Comparison of ENCODE assay signal across 8 mouse cellular contexts in the genomic region with DNA sequence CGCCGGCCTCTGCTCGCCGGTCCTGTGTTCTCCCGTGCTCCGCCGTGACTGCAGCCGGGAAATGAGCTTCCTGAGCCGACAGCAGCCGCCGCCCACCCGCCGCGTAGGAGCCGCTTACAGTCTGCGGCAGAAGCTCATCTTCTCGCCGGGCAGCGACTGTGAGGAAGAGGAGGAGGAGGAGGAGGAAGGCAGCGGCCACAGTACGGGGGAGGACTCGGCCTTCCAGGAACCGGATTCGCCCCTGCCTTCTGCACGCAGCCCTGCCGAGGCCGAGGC. TPM values are rescaled to one million over a fixed set of nuclear protein-coding genes. Genes with fewer than 3 reads are reported as not detected.
DNase-seq lines count a peak whose midpoint lies in the region; ATAC-seq and TF ChIP-seq lines count a peak whose summit lies in the region.

No protein-coding gene starts in this region.

- peaks cover 9% of the 10 kb centered on the region; the same call in 1 of the 2 replicates for H3K4me1 ChIP-seq in kidney, adult 2 months (ENCODE audit: control insufficient read depth, insufficient read depth, low read length)
- H3K4me1 ChIP-seq in ES-Bruce4 (ENCODE audit: control insufficient read depth, insufficient read depth, low read length): no peaks in the 10 kb centered on the region
- H3K4me1 ChIP-seq in erythroblast, embryonic 14.5 days (ENCODE audit: control insufficient read depth): peaks cover 35% of the 10 kb centered on the region
- H3K4me1 ChIP-seq in limb, embryonic 15.5 days: peaks cover 5% of the 10 kb centered on the region
- no peaks in the 10 kb centered on the region; the same call in 1 of the 2 replicates for H3K4me1 ChIP-seq in stomach, postnatal 0 days (replicated peaks; ENCODE audit: control insufficient read depth, insufficient read depth)

- no peaks in the 10 kb centered on the region for H3K27me3 ChIP-seq in kidney, adult 2 months (replicated peaks; ENCODE audit: control insufficient read depth, insufficient read depth, low read length)
- no peaks in the 10 kb centered on the region for H3K27me3 ChIP-seq in ES-Bruce4 (ENCODE audit: control insufficient read depth, insufficient read depth, low read length, poor library complexity, severe bottlenecking)
- H3K27me3 ChIP-seq in erythroblast, embryonic 14.5 days (ENCODE audit: control insufficient read depth): no peaks in the 10 kb centered on the region
- no peaks in the 10 kb centered on the region for H3K27me3 ChIP-seq in limb, embryonic 15.5 days
- H3K27me3 ChIP-seq in stomach, postnatal 0 days (ENCODE audit: control insufficient read depth, insufficient read depth, low read length): no peaks in the 10 kb centered on the region

- peak; percentile 0; the same call in 1 of the 2 replicates for ATAC-seq in limb, embryonic 15.5 days (ENCODE audit: insufficient number of reproducible peaks, low FRiP score, low TSS enrichment, low read depth)
- no peak for ATAC-seq in stomach, postnatal 0 days (ENCODE audit: low FRiP score, low TSS enrichment)

- TF ChIP-seq POLR2A in kidney, adult 2 months (IDR thresholded peaks at IDR 0.05; ENCODE audit: low read depth, low read length): no peak
- no peak for TF ChIP-seq POLR2A in ES-Bruce4 (IDR thresholded peaks at IDR 0.05; ENCODE audit: insufficient read depth, low read length)

- peaks cover 2% of the 10 kb centered on the region; the same call in 1 of the 2 replicates for H3K9me3 ChIP-seq in ES-Bruce4 (replicated peaks; ENCODE audit: control insufficient read depth, insufficient read depth, low read length, poor library complexity, severe bottlenecking)
- no peaks in the 10 kb centered on the region for H3K9me3 ChIP-seq in erythroblast, embryonic 14.5 days (ENCODE audit: control insufficient read depth, low read length)
- no peaks in the 10 kb centered on the region for H3K9me3 ChIP-seq in limb, embryonic 15.5 days
- H3K9me3 ChIP-seq in stomach, postnatal 0 days (ENCODE audit: control insufficient read depth, low read length): no peaks in the 10 kb centered on the region

- peak overlapping the region; percentile 88 for H3K9ac ChIP-seq in ES-Bruce4 (ENCODE audit: low read depth, poor library complexity, severe bottlenecking)
- H3K9ac ChIP-seq in limb, embryonic 15.5 days: peak overlapping the region; percentile 80
- peak overlapping the region; percentile 90 for H3K9ac ChIP-seq in stomach, postnatal 0 days (ENCODE audit: low read length)

- no peaks in the 10 kb centered on the region for H3K36me3 ChIP-seq in kidney, adult 2 months (ENCODE audit: control insufficient read depth, insufficient read depth, low read length)
- H3K36me3 ChIP-seq in ES-Bruce4 (ENCODE audit: control insufficient read depth, insufficient read depth, low read length, poor library complexity, severe bottlenecking): peaks cover 28% of the 10 kb centered on the region
- H3K36me3 ChIP-seq in erythroblast, embryonic 14.5 days (ENCODE audit: control insufficient read depth): peaks cover 30% of the 10 kb centered on the region
- H3K36me3 ChIP-seq in limb, embryonic 15.5 days: peaks cover 3% of the 10 kb centered on the region; the same call in 1 of the 2 replicates
- H3K36me3 ChIP-seq in stomach, postnatal 0 days (ENCODE audit: control insufficient read depth, insufficient read depth, low read length): no peaks in the 10 kb centered on the region

- H3K27ac ChIP-seq in kidney, adult 2 months (ENCODE audit: insufficient read depth, low read depth, low read length): peak overlapping the region; percentile 89
- peak overlapping the region; percentile 10 for H3K27ac ChIP-seq in ES-Bruce4 (ENCODE audit: insufficient read depth, low read length)
- peak overlapping the region; percentile 94 for H3K27ac ChIP-seq in limb, embryonic 15.5 days
- peak overlapping the region; percentile 95 for H3K27ac ChIP-seq in stomach, postnatal 0 days (replicated peaks)

- TF ChIP-seq CTCF in kidney, adult 2 months (conservative IDR thresholded peaks at IDR 0.05; ENCODE audit: insufficient read depth, insufficient read length, low read depth, low read length): no peak
- TF ChIP-seq CTCF in ES-Bruce4 (IDR thresholded peaks at IDR 0.05; ENCODE audit: low read depth, low read length): no peak
- TF ChIP-seq CTCF in stomach, postnatal 0 days (IDR thresholded peaks at IDR 0.05; ENCODE audit: low read depth): no peak

- peak overlapping the region; percentile 72 for H3K4me2 ChIP-seq in limb, embryonic 15.5 days
- peak overlapping the region; percentile 87 for H3K4me2 ChIP-seq in stomach, postnatal 0 days (replicated peaks; ENCODE audit: low read depth)

- peak overlapping the region; percentile 68 for H3K4me3 ChIP-seq in kidney, adult 2 months (ENCODE audit: insufficient read depth, low read depth, low read length)
- peak overlapping the region; percentile 71 for H3K4me3 ChIP-seq in ES-Bruce4 (ENCODE audit: low read depth, low read length)
- peak overlapping the region; percentile 99 for H3K4me3 ChIP-seq in erythroblast, embryonic 14.5 days (replicated peaks)
- peak overlapping the region; percentile 95 for H3K4me3 ChIP-seq in limb, embryonic 15.5 days
- H3K4me3 ChIP-seq in stomach, postnatal 0 days (ENCODE audit: low read depth, low read length): peak overlapping the region; percentile 90

- TF ChIP-seq EP300 in ES-Bruce4 (IDR thresholded peaks at IDR 0.05; ENCODE audit: insufficient read depth, low read depth, low read length): no peak
- no peak for TF ChIP-seq EP300 in stomach, postnatal 0 days (optimal IDR thresholded peaks at IDR 0.05)

- DNase-seq in kidney, adult 2 months: no peak
- DNase-seq in kidney, adult 11 months: no peak
- DNase-seq in stomach, postnatal 0 days (ENCODE audit: low spot score): no peak
- DNase-seq in cerebellum, postnatal 25 days: no peak
- DNase-seq in thymus, adult 18-20 months: no peak

- WGBS in kidney, adult 2 months: 1% methylated on average over 27 of the region's 27 CpGs
- WGBS in limb, embryonic 15.5 days: under 1% methylated on average over 27 of the region's 27 CpGs
- WGBS in stomach, postnatal 0 days: 0% methylated on average over 27 of the region's 27 CpGs

RNA-seq across cellular contexts. Expression of a gene that starts 0.4 kb away (rescaled TPM):
- polyA plus RNA-seq in kidney, adult 2 months (2012; rRNA removed): 4.0 and 4.4 TPM in 2 replicates
- polyA plus RNA-seq in ES-Bruce4 (2011; ENCODE audit: insufficient read depth, insufficient read length, low read depth, missing spikeins): 58.7 and 60.1 TPM in 2 replicates
- 0.69 and 1.1 TPM in 2 replicates for polyA plus RNA-seq in erythroblast, embryonic 14.5 days (2012)
- polyA plus RNA-seq in limb, embryonic 15.5 days (2015; fragmentation: Nextera tagmentation; extraction: Ambion mirVana): 18.7 and 20.5 TPM in 2 replicates
- polyA plus RNA-seq in stomach, postnatal 0 days (2015; fragmentation: Nextera tagmentation; extraction: Ambion mirVana): 14.5 and 16.6 TPM in 2 replicates

Comparison
In these comparisons a context has a peak if more than half of its experiments do, and no peak if none do; other contexts are left out.
1. H3K27ac ChIP-seq: peak in every context shown above with its lines; median percentile 95 in stomach, postnatal 0 days; 94 in limb, embryonic 15.5 days; 89 in kidney, adult 2 months; 10 in ES-Bruce4.